Mouse (Mus musculus) stomach, postnatal 0 days (tissue): ENCODE measurements around the gene Slco1a1.

Experiments used
- CTCF ChIP-seq: IDR thresholded peaks from 2 replicates; pipeline ENCODE4 v1.5.1; 2016; ENCODE audit warnings: antibody characterized with exemption, low read depth, mild to moderate bottlenecking, moderate library complexity
- EP300 ChIP-seq: optimal IDR thresholded peaks from 2 replicates; pipeline ENCODE3; 2016; ENCODE audit warnings: antibody characterized with exemption

DNA sequence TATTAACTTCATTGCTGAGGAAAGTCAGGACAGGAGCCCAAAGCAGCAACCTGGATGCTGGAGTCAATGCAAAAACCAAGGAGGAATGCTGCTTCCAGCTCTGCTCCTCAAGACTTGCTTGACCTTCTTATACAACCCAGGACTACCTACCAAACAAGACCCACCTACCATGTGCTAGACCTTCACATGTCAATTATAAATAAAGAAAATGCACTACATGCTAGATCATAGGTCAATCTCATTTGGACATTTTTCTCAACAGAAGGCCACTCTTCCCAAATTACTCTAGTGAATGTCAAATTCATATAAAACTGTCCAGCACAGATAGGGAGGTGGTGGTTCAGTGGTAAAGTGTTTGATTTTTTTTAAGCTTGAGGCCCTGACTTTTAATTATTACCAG, at the start of gene Slco1a1:
- TF ChIP-seq CTCF (no peak), EP300 (no peak)
